Comparison of ENCODE assay signal across 8 mouse cellular contexts in the genomic region with DNA sequence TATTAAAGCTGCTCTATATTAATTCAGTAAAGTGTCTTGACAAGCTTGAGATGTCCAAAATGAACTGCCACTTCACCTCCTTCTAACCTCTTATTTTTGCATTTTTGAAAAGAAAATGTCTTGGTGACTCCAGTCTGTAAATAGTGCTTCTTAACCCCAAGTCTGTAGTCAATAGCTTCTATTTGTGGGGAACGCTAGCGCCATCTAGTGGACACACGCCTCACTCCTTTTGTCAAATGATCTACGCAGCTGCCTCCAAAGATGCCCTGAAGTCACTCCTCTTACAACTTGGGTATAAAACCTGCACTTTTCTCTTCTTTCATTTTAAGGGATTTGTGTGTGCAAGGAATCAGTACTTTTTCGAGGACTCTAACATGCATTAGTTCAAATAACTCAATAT.
DNase-seq lines count a peak whose midpoint lies in the region; ATAC-seq and TF ChIP-seq lines count a peak whose summit lies in the region.

No protein-coding gene starts in this region.

- no peaks in the 10 kb centered on the region; the same call in none of the 2 replicates for H3K27me3 ChIP-seq in forebrain, embryonic 11.5 days (ENCODE audit: control insufficient read depth, insufficient read depth, low read length)
- H3K27me3 ChIP-seq in liver, adult 2 months (ENCODE audit: control insufficient read depth, insufficient read depth, low read length): no peaks in the 10 kb centered on the region
- no peaks in the 10 kb centered on the region for H3K27me3 ChIP-seq in neural tube, embryonic 14.5 days (ENCODE audit: control insufficient read depth, insufficient read depth, low read length)

- H3K4me3 ChIP-seq in forebrain, embryonic 11.5 days (ENCODE audit: low read depth, low read length): no peak overlapping the region
- H3K4me3 ChIP-seq in liver, adult 2 months (ENCODE audit: insufficient read depth, low read depth, low read length): no peak overlapping the region
- H3K4me3 ChIP-seq in neural tube, embryonic 14.5 days (ENCODE audit: low read depth, low read length): no peak overlapping the region

- ATAC-seq in forebrain, embryonic 11.5 days (replicated peaks; ENCODE audit: low FRiP score): peak; percentile 62
- peak; percentile 66 for ATAC-seq in neural tube, embryonic 14.5 days (ENCODE audit: low read depth)

- TF ChIP-seq POLR2A in liver, adult 2 months (IDR thresholded peaks at IDR 0.05; ENCODE audit: extremely low read depth, insufficient read depth, low read length): no peak

- H3K79me2 ChIP-seq in liver, adult 2 months (ENCODE audit: control insufficient read depth, insufficient read depth, low read length): no peaks in the 10 kb centered on the region

- 0 out of 2 replicates have a peak, but pooled peaks cover 4% of the 10 kb centered on the region for H3K4me1 ChIP-seq in forebrain, embryonic 11.5 days (replicated peaks; ENCODE audit: control insufficient read depth, insufficient read depth, low read length)
- H3K4me1 ChIP-seq in liver, adult 2 months (ENCODE audit: control insufficient read depth, insufficient read depth, low read length): no peaks in the 10 kb centered on the region
- H3K4me1 ChIP-seq in neural tube, embryonic 14.5 days (ENCODE audit: control insufficient read depth, insufficient read depth, low read length): no peaks in the 10 kb centered on the region

- 2% methylated on average over 5 of the region's 5 CpGs for WGBS in forebrain, embryonic 11.5 days
- WGBS in liver, adult 2 months: 5% methylated on average over 5 of the region's 5 CpGs
- WGBS in neural tube, embryonic 14.5 days: 3% methylated on average over 5 of the region's 5 CpGs

- H3K9ac ChIP-seq in forebrain, embryonic 11.5 days (ENCODE audit: low read length): no peak overlapping the region
- no peak overlapping the region for H3K9ac ChIP-seq in liver, adult 2 months (ENCODE audit: low read depth, low read length)
- H3K9ac ChIP-seq in neural tube, embryonic 14.5 days (replicated peaks; ENCODE audit: low read depth, low read length): no peak overlapping the region

- no peaks in the 10 kb centered on the region for H3K9me3 ChIP-seq in forebrain, embryonic 11.5 days (ENCODE audit: control insufficient read depth, low read length)
- H3K9me3 ChIP-seq in neural tube, embryonic 14.5 days (ENCODE audit: control insufficient read depth, low read length): no peaks in the 10 kb centered on the region

- peak; percentile 60 for TF ChIP-seq CTCF in liver, adult 2 months (IDR thresholded peaks at IDR 0.05; ENCODE audit: low read depth, low read length)

- no peaks in the 10 kb centered on the region for H3K36me3 ChIP-seq in forebrain, embryonic 11.5 days (ENCODE audit: control insufficient read depth, insufficient read depth, low read length)
- no peaks in the 10 kb centered on the region for H3K36me3 ChIP-seq in liver, adult 2 months (ENCODE audit: control insufficient read depth, insufficient read depth, low read length)
- H3K36me3 ChIP-seq in neural tube, embryonic 14.5 days (ENCODE audit: control insufficient read depth, insufficient read depth, low read length): no peaks in the 10 kb centered on the region

- H3K27ac ChIP-seq in forebrain, embryonic 11.5 days (ENCODE audit: low read depth, low read length): no peak overlapping the region
- H3K27ac ChIP-seq in liver, adult 2 months (replicated peaks; ENCODE audit: insufficient read depth, low read depth, low read length): no peak overlapping the region
- no peak overlapping the region for H3K27ac ChIP-seq in neural tube, embryonic 14.5 days (ENCODE audit: low read depth, low read length)

- DNase-seq in thymus, postnatal 0 days (ENCODE audit: low spot score): peak; percentile 44
- no peak for DNase-seq in thymus, adult 18-20 months
- peak; percentile 28 for DNase-seq in c-Kit-positive CD71-negative TER-119-negative erythroid progenitor cells, embryonic 14.5 days (ENCODE audit: low read depth)
- peak; percentile 90 for DNase-seq in forebrain, embryonic 11.5 days (ENCODE audit: low spot score)
- peak; percentile 52 for DNase-seq in induced T-regulatory cell, adult 2 months (ENCODE audit: low read depth)
- DNase-seq in liver, adult 2 months (ENCODE audit: extremely low read depth, low read depth, low spot score): peak; percentile 66
- DNase-seq in urinary bladder, postnatal 25 days (ENCODE audit: low spot score): peak; percentile 66

- no peak overlapping the region for H3K4me2 ChIP-seq in forebrain, embryonic 11.5 days (ENCODE audit: low read depth, low read length, severe bottlenecking)
- no peak overlapping the region for H3K4me2 ChIP-seq in neural tube, embryonic 14.5 days (ENCODE audit: low read depth, low read length)

Comparison
In these comparisons a context has a peak if more than half of its experiments do, and no peak if none do; other contexts are left out.
1. DNase-seq: peak in thymus, postnatal 0 days (single experiment), c-Kit-positive CD71-negative TER-119-negative erythroid progenitor cells, embryonic 14.5 days (single experiment), forebrain, embryonic 11.5 days (single experiment), induced T-regulatory cell, adult 2 months (single experiment), liver, adult 2 months (single experiment) and urinary bladder, postnatal 25 days (single experiment); none in thymus, adult 18-20 months (0 of 2).